Mouse (Mus musculus) kidney, adult 2 months (tissue): ENCODE results near the gene Il20ra.

Experiments used
- CTCF ChIP-seq: fragments of 200-500 bp; conservative IDR thresholded peaks from 2 replicates; pipeline ENCODE4 v1.5.1; 2011; ENCODE audit warnings: low read depth, mild to moderate bottlenecking, control low read depth, low read length, moderate library complexity, mixed read lengths; ENCODE audit not compliant: insufficient read depth, insufficient read length
- POLR2A ChIP-seq: fragments of 200-500 bp; IDR thresholded peaks from one replicate; pipeline ENCODE4 v1.6.1; 2011; ENCODE audit warnings: low read depth, low read length, control low read depth

- TF ChIP-seq CTCF (peak; percentile 49), POLR2A (no peak)
Observed at GRCm38 (mm10) chr10:19693629-19694028, 18.7 kb upstream of the Il20ra start.
